Mouse (Mus musculus): ENCODE data around the gene Nxpe4. TPM values are rescaled to one million over a fixed set of nuclear protein-coding genes. Genes with fewer than 3 reads are reported as not detected.

Gene Nxpe4
- polyA plus RNA-seq, 1 experiment from 2014 or later, result 8.9 TPM

DNA sequence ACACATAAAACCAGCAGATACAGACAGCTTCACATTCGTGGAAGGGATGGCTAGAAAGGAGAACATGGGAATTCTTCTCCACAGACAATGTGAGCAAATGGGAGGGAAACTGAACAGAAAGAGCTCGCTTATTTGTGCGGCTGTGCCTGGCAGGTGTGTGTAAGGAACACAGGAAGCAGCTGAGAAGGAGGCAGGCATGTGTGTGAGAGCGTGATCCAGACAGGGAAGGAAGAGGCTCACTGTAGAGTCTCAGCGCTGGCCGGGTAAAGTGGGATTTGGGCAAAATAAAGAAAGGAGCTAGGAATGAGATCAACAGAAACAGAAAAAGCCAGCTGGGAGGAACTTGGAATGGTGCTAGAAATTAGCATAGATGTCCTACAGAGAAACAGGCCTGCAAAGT lies 74.6 kb downstream of the Nxpe4 start:
- no peak for ATAC-seq (ENCODE audit: low FRiP score)
- H3K4me2 ChIP-seq (replicated peaks), result no peak overlapping the region
- H3K4me1 ChIP-seq (replicated peaks; ENCODE audit: control insufficient read depth, insufficient read depth, low read length), result no peaks in the 10 kb centered on the region
- H3K36me3 ChIP-seq (replicated peaks; ENCODE audit: control insufficient read depth, insufficient read depth), result no peaks in the 10 kb centered on the region
- H3K27ac ChIP-seq, result no peak overlapping the region
- no peak overlapping the region for H3K9ac ChIP-seq
- WGBS, result 71% methylated on average over 6 of the region's 6 CpGs
- DNase-seq (ENCODE audit: low spot score), result no peak
- no peak overlapping the region for H3K4me3 ChIP-seq (replicated peaks; ENCODE audit: low read length)
- no peaks in the 10 kb centered on the region for H3K9me3 ChIP-seq (ENCODE audit: control insufficient read depth, low read length)
- no peaks in the 10 kb centered on the region for H3K27me3 ChIP-seq (ENCODE audit: control insufficient read depth, insufficient read depth, low read length)

- no peak for DNase-seq (ENCODE audit: low spot score)
- Histone ChIP-seq H3K27me3 (ENCODE audit: control insufficient read depth, insufficient read depth, low read length) (no peaks in the 10 kb centered on the region), H3K4me3 (replicated peaks; ENCODE audit: low read length) (no peak overlapping the region), H3K9ac (no peak overlapping the region), H3K9me3 (ENCODE audit: control insufficient read depth, low read length) (no peaks in the 10 kb centered on the region), H3K27ac (no peak overlapping the region), H3K36me3 (replicated peaks; ENCODE audit: control insufficient read depth, insufficient read depth) (no peaks in the 10 kb centered on the region), H3K4me2 (replicated peaks) (no peak overlapping the region), H3K4me1 (replicated peaks; ENCODE audit: control insufficient read depth, insufficient read depth, low read length) (no peaks in the 10 kb centered on the region)
- WGBS, result 90% methylated on average over 9 of the region's 9 CpGs
- no peak for ATAC-seq (ENCODE audit: low FRiP score)
Observed at GRCm38 (mm10) chr9:48238153-48238755, 76.4 kb downstream of the Nxpe4 start.

- no peak overlapping the region for H3K4me3 ChIP-seq (replicated peaks; ENCODE audit: low read length)
- ATAC-seq (ENCODE audit: low FRiP score), result no peak
- no peak overlapping the region for H3K27ac ChIP-seq
- H3K4me2 ChIP-seq (replicated peaks), result no peak overlapping the region
- H3K36me3 ChIP-seq (replicated peaks; ENCODE audit: control insufficient read depth, insufficient read depth), result no peaks in the 10 kb centered on the region
- WGBS, result 89% methylated on average over 5 of the region's 5 CpGs
- H3K9ac ChIP-seq, result no peak overlapping the region
- DNase-seq (ENCODE audit: low spot score), result no peak
- no peaks in the 10 kb centered on the region; the same call in 1 of the 2 replicates for H3K4me1 ChIP-seq (replicated peaks; ENCODE audit: control insufficient read depth, insufficient read depth, low read length)
- H3K9me3 ChIP-seq (ENCODE audit: control insufficient read depth, low read length), result no peaks in the 10 kb centered on the region
- no peaks in the 10 kb centered on the region for H3K27me3 ChIP-seq (ENCODE audit: control insufficient read depth, insufficient read depth, low read length)
Observed at GRCm38 (mm10) chr9:48239461-48239860, 77.6 kb downstream of the Nxpe4 start.

DNA sequence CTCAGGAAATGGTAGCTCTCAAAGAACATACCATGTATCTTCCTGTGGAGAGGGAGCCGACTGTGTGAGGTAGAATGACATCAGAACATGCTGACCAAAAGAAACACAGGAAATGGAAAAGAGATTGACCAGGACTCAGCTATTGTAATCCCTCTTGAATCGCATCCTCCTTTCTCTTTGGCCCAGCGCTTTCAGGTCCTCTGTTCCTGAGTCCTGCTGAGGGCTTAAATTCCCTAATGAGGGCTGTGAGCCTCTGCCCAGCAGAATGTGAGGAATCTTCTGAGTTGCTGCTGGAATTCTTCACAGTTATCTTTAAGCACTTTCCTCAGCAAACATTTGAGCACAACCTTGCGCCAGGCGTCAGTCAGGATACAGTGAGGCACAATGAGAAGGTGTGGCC lies 78.6 kb downstream of the Nxpe4 start:
- Histone ChIP-seq H3K9me3 (ENCODE audit: control insufficient read depth, low read length) (no peaks in the 10 kb centered on the region), H3K4me1 (replicated peaks; ENCODE audit: control insufficient read depth, insufficient read depth, low read length) (peaks cover 1% of the 10 kb centered on the region; the same call in 1 of the 2 replicates), H3K36me3 (replicated peaks; ENCODE audit: control insufficient read depth, insufficient read depth) (no peaks in the 10 kb centered on the region), H3K9ac (no peak overlapping the region), H3K4me3 (replicated peaks; ENCODE audit: low read length) (no peak overlapping the region), H3K27ac (no peak overlapping the region), H3K27me3 (ENCODE audit: control insufficient read depth, insufficient read depth, low read length) (no peaks in the 10 kb centered on the region), H3K4me2 (replicated peaks) (no peak overlapping the region)
- no peak for DNase-seq (ENCODE audit: low spot score)
- no peak for ATAC-seq (ENCODE audit: low FRiP score)
- WGBS, result 74% methylated on average over 5 of the region's 5 CpGs

GRCm38 (mm10) chr9:48241791-48242190 lies 80.0 kb downstream of the Nxpe4 start:
- H3K4me1 ChIP-seq (replicated peaks; ENCODE audit: control insufficient read depth, insufficient read depth, low read length), result peaks cover 4% of the 10 kb centered on the region; the same call in 1 of the 2 replicates
- H3K36me3 ChIP-seq (replicated peaks; ENCODE audit: control insufficient read depth, insufficient read depth), result no peaks in the 10 kb centered on the region
- 80% methylated on average over 1 of the region's 1 CpGs for WGBS
- ATAC-seq (ENCODE audit: low FRiP score), result no peak
- H3K27ac ChIP-seq, result no peak overlapping the region
- no peak for DNase-seq (ENCODE audit: low spot score)
- H3K9me3 ChIP-seq (ENCODE audit: control insufficient read depth, low read length), result no peaks in the 10 kb centered on the region
- no peaks in the 10 kb centered on the region for H3K27me3 ChIP-seq (ENCODE audit: control insufficient read depth, insufficient read depth, low read length)
- H3K4me3 ChIP-seq (replicated peaks; ENCODE audit: low read length), result no peak overlapping the region
- H3K9ac ChIP-seq, result no peak overlapping the region
- H3K4me2 ChIP-seq (replicated peaks), result no peak overlapping the region

DNA sequence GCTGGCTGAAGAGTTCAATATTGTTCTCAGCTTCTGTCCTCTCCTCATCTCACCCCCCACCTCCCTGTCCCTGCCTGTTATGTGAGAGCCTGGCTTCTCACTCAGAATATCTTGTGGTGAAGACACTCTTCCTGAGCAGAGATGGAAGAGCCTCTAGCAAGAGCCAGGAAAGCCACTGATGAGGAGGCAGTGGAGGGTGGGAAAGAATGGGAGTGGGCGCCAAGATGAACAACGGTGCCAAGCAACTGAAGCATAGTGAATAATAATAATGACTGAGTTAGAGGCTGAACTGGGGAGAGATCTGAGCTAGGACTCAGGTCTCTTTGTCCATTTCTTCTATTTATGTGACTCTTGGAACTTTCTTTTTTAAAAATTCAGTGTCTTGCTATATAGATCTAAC lies 80.9 kb downstream of the Nxpe4 start:
- Histone ChIP-seq H3K4me2 (replicated peaks) (no peak overlapping the region), H3K27me3 (ENCODE audit: control insufficient read depth, insufficient read depth, low read length) (no peaks in the 10 kb centered on the region), H3K27ac (no peak overlapping the region), H3K9ac (no peak overlapping the region), H3K4me3 (replicated peaks; ENCODE audit: low read length) (no peak overlapping the region), H3K9me3 (ENCODE audit: control insufficient read depth, low read length) (no peaks in the 10 kb centered on the region), H3K36me3 (replicated peaks; ENCODE audit: control insufficient read depth, insufficient read depth) (no peaks in the 10 kb centered on the region), H3K4me1 (replicated peaks; ENCODE audit: control insufficient read depth, insufficient read depth, low read length) (peaks cover 4% of the 10 kb centered on the region; the same call in 1 of the 2 replicates)
- WGBS, result 83% methylated on average over 2 of the region's 2 CpGs
- no peak for ATAC-seq (ENCODE audit: low FRiP score)
- no peak for DNase-seq (ENCODE audit: low spot score)

DNA sequence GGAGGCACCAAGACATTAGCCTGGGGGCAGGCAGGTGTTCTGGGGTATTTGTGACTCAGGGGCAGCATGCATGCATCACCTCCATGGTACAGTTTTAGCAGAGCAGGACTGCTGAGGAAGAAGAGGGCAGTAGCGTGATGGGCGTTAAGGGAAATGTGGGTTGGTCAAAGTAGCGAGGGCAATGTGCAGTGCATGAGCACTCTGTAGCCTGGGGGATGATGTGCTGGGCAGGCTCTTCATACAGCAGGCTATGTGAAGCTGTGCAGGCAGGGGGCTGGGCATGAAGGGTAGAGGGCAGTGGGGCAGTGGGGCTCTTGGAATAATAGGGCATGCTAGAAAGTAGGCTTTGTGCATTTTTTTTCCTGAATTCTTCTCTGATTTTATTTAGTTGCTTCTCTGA lies 82.4 kb downstream of the Nxpe4 start:
- DNase-seq (ENCODE audit: low spot score) (no peak), ATAC-seq (ENCODE audit: low FRiP score) (no peak)
- 82% methylated on average over 3 of the region's 3 CpGs for WGBS
- Histone ChIP-seq H3K4me3 (replicated peaks; ENCODE audit: low read length) (no peak overlapping the region), H3K36me3 (replicated peaks; ENCODE audit: control insufficient read depth, insufficient read depth) (no peaks in the 10 kb centered on the region), H3K9ac (no peak overlapping the region), H3K9me3 (ENCODE audit: control insufficient read depth, low read length) (no peaks in the 10 kb centered on the region), H3K27me3 (ENCODE audit: control insufficient read depth, insufficient read depth, low read length) (no peaks in the 10 kb centered on the region), H3K4me2 (replicated peaks) (no peak overlapping the region), H3K4me1 (replicated peaks; ENCODE audit: control insufficient read depth, insufficient read depth, low read length) (peaks cover 4% of the 10 kb centered on the region; the same call in 1 of the 2 replicates), H3K27ac (no peak overlapping the region)

GRCm38 (mm10) chr9:48245525-48245924 lies 83.7 kb downstream of the Nxpe4 start:
- Histone ChIP-seq H3K36me3 (replicated peaks; ENCODE audit: control insufficient read depth, insufficient read depth) (no peaks in the 10 kb centered on the region), H3K4me1 (replicated peaks; ENCODE audit: control insufficient read depth, insufficient read depth, low read length) (peaks cover 4% of the 10 kb centered on the region; the same call in 1 of the 2 replicates), H3K27ac (no peak overlapping the region), H3K4me2 (replicated peaks) (no peak overlapping the region), H3K9ac (no peak overlapping the region), H3K4me3 (replicated peaks; ENCODE audit: low read length) (no peak overlapping the region), H3K27me3 (ENCODE audit: control insufficient read depth, insufficient read depth, low read length) (no peaks in the 10 kb centered on the region), H3K9me3 (ENCODE audit: control insufficient read depth, low read length) (no peaks in the 10 kb centered on the region)
- DNase-seq (ENCODE audit: low spot score) (no peak), ATAC-seq (ENCODE audit: low FRiP score) (no peak)
- 45% methylated on average over 1 of the region's 1 CpGs for WGBS

DNA sequence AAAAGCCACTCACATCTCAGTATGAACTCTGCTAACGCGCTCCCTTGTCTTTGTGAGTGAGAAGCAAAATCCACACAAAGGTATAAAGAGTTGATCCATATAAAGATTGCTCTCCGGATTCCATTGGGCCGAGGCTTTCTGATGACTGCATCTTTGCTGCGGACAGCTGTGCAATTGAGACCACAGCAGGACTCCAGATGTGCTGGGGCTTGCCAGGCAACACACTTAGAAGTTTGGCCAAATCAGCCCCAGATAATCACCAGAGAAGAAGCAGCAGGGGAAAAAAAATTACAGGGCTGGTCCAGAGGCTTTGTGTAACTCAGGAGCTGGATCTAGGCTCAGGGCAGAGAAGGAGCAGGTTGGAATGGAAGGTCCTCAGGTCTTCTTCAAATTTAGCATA lies 85.5 kb downstream of the Nxpe4 start:
- no peak overlapping the region for H3K9ac ChIP-seq
- H3K4me3 ChIP-seq (replicated peaks; ENCODE audit: low read length), result no peak overlapping the region
- 64% methylated on average over 5 of the region's 5 CpGs for WGBS
- H3K36me3 ChIP-seq (replicated peaks; ENCODE audit: control insufficient read depth, insufficient read depth), result no peaks in the 10 kb centered on the region
- H3K4me2 ChIP-seq (replicated peaks), result no peak overlapping the region
- H3K27ac ChIP-seq, result no peak overlapping the region
- no peak for ATAC-seq (ENCODE audit: low FRiP score)
- peaks cover 8% of the 10 kb centered on the region; the same call in 1 of the 2 replicates for H3K4me1 ChIP-seq (replicated peaks; ENCODE audit: control insufficient read depth, insufficient read depth, low read length)
- no peak for DNase-seq (ENCODE audit: low spot score)
- H3K9me3 ChIP-seq (ENCODE audit: control insufficient read depth, low read length), result no peaks in the 10 kb centered on the region
- no peaks in the 10 kb centered on the region for H3K27me3 ChIP-seq (ENCODE audit: control insufficient read depth, insufficient read depth, low read length)

DNA sequence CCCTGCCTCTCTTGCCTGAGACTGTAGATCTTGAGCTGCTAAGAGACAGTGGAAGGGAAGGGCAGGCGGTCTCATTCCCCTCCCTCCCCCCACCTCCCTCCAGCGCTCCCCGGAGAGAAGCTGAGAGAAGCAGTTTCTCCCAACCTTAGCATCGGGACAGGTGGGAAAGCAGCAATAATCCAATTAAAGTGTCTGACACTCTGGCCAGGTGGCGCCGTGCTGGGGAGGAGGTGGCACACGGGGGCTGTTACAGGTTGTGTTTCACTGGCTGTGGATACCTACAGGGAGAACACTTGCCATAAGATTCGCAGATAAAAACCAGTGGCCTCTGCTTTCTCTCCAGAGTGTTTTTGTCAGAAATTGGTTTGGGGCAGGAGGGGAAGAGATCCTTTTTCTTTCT lies 90.4 kb downstream of the Nxpe4 start:
- no peaks in the 10 kb centered on the region for H3K36me3 ChIP-seq (replicated peaks; ENCODE audit: control insufficient read depth, insufficient read depth)
- 0 out of 2 replicates have a peak, but pooled peaks cover 7% of the 10 kb centered on the region for H3K4me1 ChIP-seq (replicated peaks; ENCODE audit: control insufficient read depth, insufficient read depth, low read length)
- no peak overlapping the region for H3K4me3 ChIP-seq (replicated peaks; ENCODE audit: low read length)
- H3K4me2 ChIP-seq (replicated peaks), result peak overlapping the region; percentile 10; the same call in 1 of the 2 replicates
- H3K27me3 ChIP-seq (ENCODE audit: control insufficient read depth, insufficient read depth, low read length), result no peaks in the 10 kb centered on the region
- DNase-seq (ENCODE audit: low spot score), result no peak
- ATAC-seq (ENCODE audit: low FRiP score), result no peak
- WGBS, result 12% methylated on average over 8 of the region's 8 CpGs
- no peak overlapping the region for H3K27ac ChIP-seq
- no peak overlapping the region for H3K9ac ChIP-seq
- H3K9me3 ChIP-seq (ENCODE audit: control insufficient read depth, low read length), result no peaks in the 10 kb centered on the region

All from hindbrain, embryonic 14.5 days (tissue).